Mouse (Mus musculus): ENCODE measurements around the gene Bcl10. TPM values are rescaled to one million over a fixed set of nuclear protein-coding genes. Genes with fewer than 3 reads are reported as not detected.

Gene Bcl10
- 23.9 TPM for polyA plus RNA-seq (2014; fragmentation: Illumina TruSeq; extraction: RNeasy Lipid Tissue Mini Kit (QIAGEN cat#74804); ENCODE audit: low read depth, low replicate concordance)

DNA sequence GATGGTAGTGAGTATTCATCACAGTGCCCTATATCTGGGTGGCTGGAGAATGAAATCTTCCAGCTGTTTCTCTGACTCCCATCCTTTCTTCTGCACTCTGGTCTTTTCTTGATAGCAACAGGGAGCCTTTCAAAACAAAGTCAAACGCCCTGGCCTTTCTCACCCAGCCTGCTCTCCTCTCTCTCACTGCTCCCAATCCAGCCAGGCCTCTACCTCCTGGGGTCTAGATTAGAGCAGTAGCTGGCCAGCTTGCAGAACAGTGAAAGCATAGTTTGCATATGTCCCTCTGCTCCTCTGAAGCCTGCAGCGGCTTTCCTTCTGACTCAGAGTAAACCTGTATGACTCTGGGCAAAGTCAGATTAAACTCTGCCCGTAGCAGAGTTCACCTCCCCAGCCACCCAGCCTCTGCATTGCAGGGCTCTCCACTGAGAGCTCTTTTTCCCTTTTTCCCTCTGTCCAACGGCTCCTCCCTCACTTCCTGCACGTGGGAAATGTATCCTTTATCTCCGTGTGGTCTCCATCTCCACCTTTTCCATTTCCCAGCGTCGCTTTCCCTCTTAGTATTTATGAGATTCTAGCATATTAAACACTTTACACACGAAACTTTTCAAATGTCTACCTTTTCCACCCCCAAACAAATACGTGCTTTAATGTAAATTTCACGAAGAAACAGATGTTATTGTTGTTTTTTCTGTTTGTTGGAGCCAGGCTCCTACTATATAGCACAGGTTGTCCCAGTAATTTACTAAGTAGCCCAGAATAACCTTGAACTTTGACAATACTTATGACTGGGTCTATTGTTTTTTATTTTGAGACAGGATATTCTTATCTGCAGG lies at the start of gene Bcl10:
Bcl10 (plus strand) TSS at position 786 of the 836 bp plus-strand sequence.

DNA sequence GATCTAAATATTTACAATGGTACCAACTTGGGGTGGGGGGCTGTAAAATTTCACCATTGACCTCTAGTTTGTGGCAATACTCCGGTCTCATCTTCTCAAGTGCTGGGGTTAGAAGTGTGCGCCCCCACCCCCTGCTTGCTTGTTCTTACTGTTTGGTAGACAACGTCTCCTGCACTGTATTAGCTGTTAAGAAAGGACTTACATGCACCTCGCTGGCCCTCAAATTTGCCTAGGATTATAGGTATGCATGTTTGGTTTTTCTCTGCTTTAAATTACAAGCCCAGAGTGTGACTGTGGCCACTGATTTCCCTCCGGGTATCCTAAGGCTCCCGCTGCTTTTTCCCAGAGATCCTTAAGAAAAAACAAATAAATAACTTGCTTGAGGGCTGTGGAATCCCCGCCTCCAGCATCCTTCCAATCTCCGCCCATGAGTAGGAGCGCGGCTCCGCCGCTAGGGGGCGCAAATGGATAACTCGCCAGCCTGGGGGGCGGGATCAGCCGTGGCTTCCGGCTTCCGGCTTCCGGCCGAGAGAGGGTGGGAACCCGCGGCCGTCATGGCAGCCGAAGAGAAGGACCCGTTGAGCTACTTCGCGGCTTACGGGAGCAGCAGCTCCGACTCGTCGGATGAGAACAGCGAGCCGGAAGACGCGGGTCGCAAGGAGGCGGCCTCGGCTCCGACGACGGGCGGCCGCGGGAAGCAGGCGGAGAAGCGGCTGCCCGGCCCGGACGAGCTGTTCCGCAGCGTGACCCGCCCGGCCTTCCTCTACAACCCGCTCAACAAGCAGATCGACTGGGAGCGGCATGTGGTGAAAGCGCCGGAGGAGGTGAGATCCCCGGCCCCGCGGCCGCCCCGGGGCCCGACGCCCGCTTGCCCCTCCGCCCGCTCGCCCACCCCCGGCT lies 15.2 kb downstream of the Bcl10 start, which contains the start of gene 2410004B18Rik:
2410004B18Rik (plus strand) TSS at position 510 of the 900 bp plus-strand sequence.

Other genes with a start within 250 kb of the Bcl10 start
- gene Ddah1, start 164.1 kb upstream of the Bcl10 start, polyA plus RNA-seq (2014; fragmentation: Illumina TruSeq; extraction: RNeasy Lipid Tissue Mini Kit (QIAGEN cat#74804); ENCODE audit: low read depth, low replicate concordance): 12.7 TPM
- 19.8 TPM for gene 2410004B18Rik, start 15.2 kb downstream of the Bcl10 start, polyA plus RNA-seq (2014; fragmentation: Illumina TruSeq; extraction: RNeasy Lipid Tissue Mini Kit (QIAGEN cat#74804); ENCODE audit: low read depth, low replicate concordance)
- 6.8 TPM for gene Syde2, start 65.1 kb downstream of the Bcl10 start, polyA plus RNA-seq (2014; fragmentation: Illumina TruSeq; extraction: RNeasy Lipid Tissue Mini Kit (QIAGEN cat#74804); ENCODE audit: low read depth, low replicate concordance)
- 3.7 TPM for gene Wdr63, start 185.3 kb downstream of the Bcl10 start, polyA plus RNA-seq (2014; fragmentation: Illumina TruSeq; extraction: RNeasy Lipid Tissue Mini Kit (QIAGEN cat#74804); ENCODE audit: low read depth, low replicate concordance)
- gene Mcoln3, start 194.6 kb downstream of the Bcl10 start, polyA plus RNA-seq (2014; fragmentation: Illumina TruSeq; extraction: RNeasy Lipid Tissue Mini Kit (QIAGEN cat#74804); ENCODE audit: low read depth, low replicate concordance): 11.8 TPM
- gene Mcoln2, start 227.0 kb downstream of the Bcl10 start, polyA plus RNA-seq (2014; fragmentation: Illumina TruSeq; extraction: RNeasy Lipid Tissue Mini Kit (QIAGEN cat#74804); ENCODE audit: low read depth, low replicate concordance): 0.66 TPM